Mouse (Mus musculus) E14TG2a.4 (cell line): ENCODE results near the gene Rcan1.

Experiments
- CTCF ChIP-seq: conservative IDR thresholded peaks from 2 replicates; pipeline ENCODE4 v1.5.1; 2014; ENCODE audit warnings: low read length
- NANOG ChIP-seq: IDR thresholded peaks from 2 replicates; pipeline ENCODE4 v1.6.1; 2014; ENCODE audit warnings: borderline replicate concordance, low read length, mixed read lengths
- POU5F1 ChIP-seq: IDR thresholded peaks from 2 replicates; pipeline ENCODE4 v1.6.1; 2014; ENCODE audit warnings: low read length, borderline replicate concordance

GRCm38 (mm10) chr16:92360711-92361110 is 110.0 kb downstream of the Rcan1 start:
- no peak for TF ChIP-seq CTCF
- TF ChIP-seq NANOG: no peak
- TF ChIP-seq POU5F1: no peak
